Mouse (Mus musculus) hindbrain, embryonic 12.5 days (tissue): ENCODE results near the gene Pld4. TPM values are rescaled to one million over a fixed set of nuclear protein-coding genes. Genes with fewer than 3 reads are reported as not detected.
A peak's percentile ranks its signal among the peaks of the same experiment; 100 is the strongest.

ENCODE experiments used
- ATAC-seq: fragments of 200-750 bp; cut with Nextera tagmentation; 2 replicates; pipeline ENCODE4 v1.8.0; 2017; ENCODE audit warnings: moderate TSS enrichment; ENCODE audit not compliant: low FRiP score
- H3K27ac ChIP-seq: fragments of 300-500 bp; sonication (generic); 2 replicates; pipeline ENCODE4 v1.5.1; 2016; ENCODE audit warnings: mild to moderate bottlenecking
- H3K27me3 ChIP-seq: fragments of 300-500 bp; sonication (generic); 2 replicates; pipeline ENCODE4 v1.6.1; 2016; ENCODE audit warnings: mild to moderate bottlenecking
- H3K36me3 ChIP-seq: fragments of 300-500 bp; sonication (generic); 2 replicates; pipeline ENCODE4 v1.6.1; 2016; ENCODE audit warnings: mild to moderate bottlenecking
- H3K4me1 ChIP-seq: fragments of 300-500 bp; sonication (generic); 2 replicates; pipeline ENCODE4 v1.6.1; 2016
- H3K4me2 ChIP-seq: fragments of 300-500 bp; sonication (generic); replicated peaks from 2 replicates; pipeline ENCODE4 v1.6.1; 2016; ENCODE audit warnings: mild to moderate bottlenecking
- H3K4me3 ChIP-seq: fragments of 300-500 bp; sonication (generic); 2 replicates; pipeline ENCODE4 v1.5.1; 2016; ENCODE audit warnings: mild to moderate bottlenecking
- H3K9ac ChIP-seq: fragments of 300-500 bp; sonication (generic); 2 replicates; pipeline ENCODE4 v1.6.1; 2016; ENCODE audit warnings: mild to moderate bottlenecking, moderate library complexity
- H3K9me3 ChIP-seq: fragments of 300-500 bp; sonication (generic); replicated peaks from 2 replicates; pipeline ENCODE4 v1.6.1; 2016; ENCODE audit warnings: mild to moderate bottlenecking
- WGBS: fragments of 180-500 bp; shearing (Covaris S2); methylation state at CpG from one replicate; pipeline ENCODE4 v1.1.7; 2016; 5-methylcytosine and 5-hydroxymethylcytosine counted together
- polyA plus RNA-seq: library from polyadenylated mRNA; unstranded; fragments of >200 nt; fragmentation: Nextera tagmentation; extraction: Ambion mirVana; gene quantifications from 2 replicates; pipeline ENCODE4 v1.2.1, GENCODE M21; 2016

Gene Pld4
- polyA plus RNA-seq, 1 experiment from 2014 or later, result 5.0 TPM

DNA sequence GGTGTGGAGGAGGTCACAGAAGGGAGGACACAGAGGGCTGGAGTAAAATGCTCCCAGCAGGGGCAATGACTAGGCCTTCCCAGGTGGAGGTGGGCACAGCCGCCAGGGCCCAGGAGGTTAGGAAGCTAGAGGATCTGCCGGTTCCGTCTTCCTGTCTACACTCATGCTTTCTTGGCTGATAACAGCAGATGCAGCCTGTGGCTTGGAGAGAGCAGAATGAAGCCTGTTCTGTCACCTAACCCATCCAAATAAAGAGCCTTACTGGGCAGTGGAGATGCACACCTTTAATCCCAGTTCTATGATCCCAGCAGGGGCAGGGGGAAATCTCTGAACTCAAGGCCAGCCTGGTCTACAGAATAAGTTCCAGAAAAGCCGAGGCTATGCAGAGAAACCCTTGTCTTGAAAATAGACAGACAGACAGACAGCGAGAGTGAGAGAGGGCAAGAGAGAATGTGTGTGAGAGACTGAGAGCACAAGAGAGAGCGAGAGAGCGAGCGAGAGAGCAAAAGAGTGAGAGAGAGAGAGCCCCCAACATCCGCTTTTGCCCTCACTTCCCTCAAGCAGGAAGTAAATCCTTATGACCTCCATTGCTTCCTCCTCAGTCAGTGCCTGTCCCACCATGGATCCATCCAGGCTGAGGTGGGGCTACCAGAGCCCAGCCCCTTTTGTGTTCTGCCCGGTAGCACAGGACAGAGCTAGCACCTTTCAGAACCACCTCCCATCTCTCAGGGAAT, 38.9 kb downstream of the Pld4 start:
- no peak overlapping the region for H3K9ac ChIP-seq
- no peaks in the 10 kb centered on the region for H3K36me3 ChIP-seq
- WGBS, result 84% methylated on average over 10 of the region's 10 CpGs
- ATAC-seq, result no peak
- H3K4me3 ChIP-seq, result no peak overlapping the region
- H3K27me3 ChIP-seq, result peaks cover 47% of the 10 kb centered on the region
- no peak overlapping the region for H3K27ac ChIP-seq
- H3K4me2 ChIP-seq, result no peak overlapping the region
- H3K9me3 ChIP-seq, result no peaks in the 10 kb centered on the region
- peaks cover 35% of the 10 kb centered on the region for H3K4me1 ChIP-seq

DNA sequence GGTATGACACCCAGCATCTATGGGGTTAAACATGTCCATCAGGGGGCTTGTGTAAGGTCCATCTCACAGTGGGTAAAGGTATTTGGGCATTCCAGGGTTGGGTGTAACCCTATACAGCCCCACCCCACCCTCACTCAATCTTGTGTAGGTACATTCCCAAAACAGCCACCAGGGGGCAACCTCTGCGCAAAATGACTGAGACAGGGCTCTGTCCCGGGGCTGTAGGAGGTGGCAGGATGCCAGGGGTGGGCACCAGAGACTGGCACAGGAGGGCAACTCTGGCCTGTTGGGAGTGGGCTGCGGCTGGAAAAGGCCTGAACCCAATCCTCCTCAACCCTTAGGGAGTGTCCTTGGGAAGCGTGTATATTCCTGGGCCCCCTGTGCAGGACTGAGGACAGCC, 40.0 kb downstream of the Pld4 start:
- WGBS, result 12% methylated on average over 4 of the region's 4 CpGs

DNA sequence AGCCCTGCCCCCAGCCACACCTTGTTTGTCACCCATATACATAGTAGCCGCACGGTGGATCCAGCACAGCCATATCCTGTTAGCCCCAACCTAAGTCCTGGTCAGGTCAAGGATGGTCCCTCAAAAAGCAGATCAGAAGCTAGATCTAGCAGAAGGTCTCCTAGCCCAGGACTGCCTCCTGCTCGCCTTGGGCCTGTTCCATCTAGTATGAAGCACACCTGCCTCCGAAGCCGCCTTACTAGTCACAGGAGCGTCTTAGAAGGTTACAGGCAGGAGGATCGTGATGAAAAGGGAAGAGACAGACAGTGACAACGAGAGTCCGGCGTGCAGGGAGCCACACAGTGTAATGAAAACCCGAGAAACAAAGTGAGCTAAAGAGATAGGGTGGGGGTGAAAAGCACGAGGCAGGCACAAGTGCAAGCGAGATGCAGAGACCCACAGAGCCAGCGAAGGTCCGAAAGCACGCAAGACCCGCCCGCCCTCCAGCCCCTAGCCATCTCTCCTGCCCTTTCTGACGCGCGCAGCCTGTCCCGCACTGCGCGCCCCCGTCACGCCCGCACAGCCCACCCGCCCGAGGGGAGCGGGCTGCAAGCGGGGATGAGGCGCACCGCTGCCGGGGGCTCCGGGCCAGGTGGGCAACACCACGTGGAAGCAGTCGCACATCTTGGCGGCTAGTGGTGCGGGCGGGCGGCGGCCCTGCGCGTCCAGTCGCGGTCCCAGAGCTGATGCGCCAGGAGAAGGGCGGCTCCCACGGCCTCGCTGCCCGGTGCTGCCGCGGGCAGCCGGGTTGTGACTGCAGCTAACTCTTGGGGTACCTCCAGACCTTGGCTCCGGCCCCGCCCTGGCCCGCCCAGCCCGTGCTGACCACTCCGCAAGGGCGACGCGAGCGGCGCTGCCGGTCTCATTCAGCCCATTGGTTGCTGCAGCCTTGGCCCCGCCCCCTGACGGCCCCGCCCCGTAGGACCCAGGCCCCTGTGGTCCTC, 41.7 kb downstream of the Pld4 start, which contains the start of gene Ahnak2:
Gene Ahnak2, minus strand, starts transcription at position 794 of the 983 bp plus-strand sequence.
- Histone ChIP-seq H3K27me3 (peaks cover 61% of the 10 kb centered on the region), H3K4me3 (peak within 1 kb of the TSS; percentile 66), H3K4me1 (peaks cover 29% of the 10 kb centered on the region), H3K27ac (no peak within 1 kb of the TSS), H3K4me2 (peak within 1 kb of the TSS; percentile 100), H3K36me3 (no peaks in the 10 kb centered on the region), H3K9ac (peak within 1 kb of the TSS; percentile 74), H3K9me3 (no peaks in the 10 kb centered on the region)
- 5% methylated on average over 56 of the region's 69 CpGs for WGBS
- peak; percentile 59 for ATAC-seq

More for the DNA sequence above, 40.0 kb downstream of the Pld4 start:
- H3K9ac ChIP-seq, result no peak overlapping the region
- H3K4me3 ChIP-seq, result no peak overlapping the region
- H3K27ac ChIP-seq, result no peak overlapping the region
- peak; percentile 47; the same call in 1 of the 2 replicates for ATAC-seq
- H3K9me3 ChIP-seq, result no peaks in the 10 kb centered on the region
- no peaks in the 10 kb centered on the region for H3K36me3 ChIP-seq
- peaks cover 50% of the 10 kb centered on the region for H3K27me3 ChIP-seq
- no peak overlapping the region for H3K4me2 ChIP-seq
- H3K4me1 ChIP-seq, result peaks cover 34% of the 10 kb centered on the region

DNA sequence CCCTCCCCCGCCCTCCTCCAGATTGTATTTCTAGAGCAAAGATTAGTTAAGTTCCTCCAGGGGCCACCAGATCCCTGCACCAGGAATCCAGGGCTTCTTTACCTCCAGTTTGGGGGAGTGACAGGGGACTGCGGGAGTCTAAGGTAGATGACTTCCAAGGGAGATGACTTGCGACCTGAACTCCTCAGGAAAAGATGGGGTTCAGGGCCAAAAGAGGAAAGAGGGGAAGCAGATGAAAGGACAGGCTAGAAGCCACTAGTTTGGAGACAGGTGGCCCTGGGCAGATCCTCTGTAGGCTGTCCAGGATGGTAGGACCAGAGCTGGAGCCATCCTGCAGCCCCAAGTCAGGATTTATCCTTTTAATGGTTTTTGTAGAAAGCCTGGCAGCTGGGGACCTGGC, 42.5 kb downstream of the Pld4 start:
- Histone ChIP-seq H3K36me3 (no peaks in the 10 kb centered on the region), H3K9me3 (no peaks in the 10 kb centered on the region), H3K4me3 (peak overlapping the region; percentile 66; the same call in 1 of the 2 replicates), H3K27me3 (peaks cover 59% of the 10 kb centered on the region), H3K27ac (no peak overlapping the region), H3K4me2 (peak overlapping the region; percentile 100), H3K4me1 (peaks cover 24% of the 10 kb centered on the region), H3K9ac (no peak overlapping the region; the same call in 1 of the 2 replicates)
- ATAC-seq, result no peak
- WGBS, result 20% methylated on average over 3 of the region's 3 CpGs

DNA sequence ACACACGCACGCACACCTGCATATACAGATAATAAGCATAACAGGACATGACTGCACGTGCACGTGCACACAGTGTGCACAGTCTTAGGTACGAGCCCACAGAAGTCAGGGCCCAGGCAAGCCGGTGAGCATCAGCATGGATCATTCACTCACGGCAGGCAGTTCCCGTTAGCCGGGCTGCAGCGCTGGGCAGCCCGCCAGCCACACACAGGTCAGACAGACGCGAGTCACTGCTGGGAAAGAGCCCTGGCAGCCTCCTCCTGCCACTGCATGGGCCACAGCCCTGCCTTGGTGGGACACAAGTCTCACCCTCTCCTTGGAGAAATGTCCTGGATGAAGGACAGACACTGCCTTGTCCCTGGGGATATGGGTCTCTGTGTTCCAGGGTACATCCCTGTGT, 43.6 kb downstream of the Pld4 start:
- no peak overlapping the region for H3K4me3 ChIP-seq
- no peak for ATAC-seq
- H3K9ac ChIP-seq, result no peak overlapping the region; the same call in 1 of the 2 replicates
- peaks cover 30% of the 10 kb centered on the region for H3K4me1 ChIP-seq
- H3K36me3 ChIP-seq, result no peaks in the 10 kb centered on the region
- 57% methylated on average over 13 of the region's 13 CpGs for WGBS
- H3K27ac ChIP-seq, result no peak overlapping the region
- no peak overlapping the region for H3K4me2 ChIP-seq
- peaks cover 54% of the 10 kb centered on the region for H3K27me3 ChIP-seq
- H3K9me3 ChIP-seq, result no peaks in the 10 kb centered on the region

DNA sequence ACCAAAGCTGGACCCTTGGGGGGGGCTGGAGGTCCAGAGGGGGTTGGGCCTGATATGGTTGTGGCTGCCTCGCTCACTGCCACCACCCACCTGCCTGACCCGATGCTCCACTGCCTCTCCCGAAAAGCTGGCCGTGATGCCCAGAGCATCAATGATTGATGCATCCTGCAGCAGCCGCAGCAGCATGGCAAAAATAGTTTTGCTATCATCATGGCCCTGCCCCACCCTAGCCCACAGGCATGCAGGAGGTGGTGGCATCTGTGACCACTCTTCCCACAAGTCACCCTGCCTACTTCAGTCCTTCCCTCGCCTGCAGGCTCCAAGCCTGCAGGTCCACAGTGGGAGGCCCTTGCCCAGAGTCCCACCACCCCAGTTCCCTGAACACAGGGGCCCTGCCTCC, 45.6 kb downstream of the Pld4 start:
- Histone ChIP-seq H3K9me3 (no peaks in the 10 kb centered on the region), H3K27me3 (peaks cover 40% of the 10 kb centered on the region), H3K4me1 (peaks cover 37% of the 10 kb centered on the region), H3K4me3 (no peak overlapping the region), H3K4me2 (no peak overlapping the region), H3K27ac (no peak overlapping the region), H3K9ac (no peak overlapping the region), H3K36me3 (no peaks in the 10 kb centered on the region)
- no peak for ATAC-seq
- WGBS, result 71% methylated on average over 6 of the region's 6 CpGs

DNA sequence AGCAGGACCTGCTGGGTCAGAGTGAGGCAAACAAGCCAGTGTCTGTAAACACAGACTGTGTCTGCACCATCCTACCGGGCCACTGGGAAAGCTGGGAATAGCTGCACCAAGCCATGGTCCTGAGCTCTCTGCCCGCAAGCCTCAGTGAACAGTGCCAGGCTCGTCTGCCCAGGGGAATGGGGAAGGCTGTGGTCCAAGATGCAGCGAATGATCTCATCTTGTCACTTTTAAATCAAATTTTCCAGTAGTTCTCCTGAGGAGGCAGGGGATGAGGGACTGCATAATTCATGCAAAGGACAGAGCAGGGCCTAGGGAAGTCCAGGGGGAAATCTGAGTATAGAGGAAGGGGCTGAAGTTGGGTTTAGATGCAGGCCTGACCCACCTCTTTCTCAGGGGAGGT, 47.3 kb downstream of the Pld4 start:
- Histone ChIP-seq H3K36me3 (peaks cover 4% of the 10 kb centered on the region; the same call in 1 of the 2 replicates), H3K9ac (peak overlapping the region; percentile 62), H3K4me1 (peaks cover 23% of the 10 kb centered on the region), H3K4me2 (peak overlapping the region; percentile 99; the same call in 1 of the 2 replicates), H3K27ac (no peak overlapping the region), H3K4me3 (peak overlapping the region; percentile 72; the same call in 1 of the 2 replicates), H3K9me3 (no peaks in the 10 kb centered on the region), H3K27me3 (peaks cover 23% of the 10 kb centered on the region)
- no peak for ATAC-seq
- WGBS, result 87% methylated on average over 4 of the region's 4 CpGs

DNA sequence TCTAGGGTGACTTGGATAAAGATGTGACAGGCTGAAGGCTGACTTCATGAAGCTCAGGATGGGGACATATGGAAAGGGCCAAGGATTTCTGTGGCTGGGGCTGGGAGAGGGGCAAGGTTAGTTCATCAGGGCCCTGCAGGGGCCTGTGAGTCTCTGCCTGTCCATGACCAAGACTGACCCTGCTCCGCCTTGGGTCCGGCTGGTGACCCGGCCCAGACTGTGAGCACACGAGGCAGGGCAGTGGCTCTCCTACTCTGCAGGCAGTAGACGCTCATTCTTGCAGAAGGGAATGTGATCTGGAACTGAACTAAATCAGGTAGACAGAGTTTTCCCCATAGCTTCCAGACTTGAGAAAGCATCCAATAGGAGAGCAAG, 47.7 kb downstream of the Pld4 start:
- peak overlapping the region; percentile 99 for H3K4me2 ChIP-seq
- peak overlapping the region; percentile 75 for H3K27ac ChIP-seq
- peak overlapping the region; percentile 72 for H3K4me3 ChIP-seq
- peaks cover 8% of the 10 kb centered on the region for H3K36me3 ChIP-seq
- WGBS, result 66% methylated on average over 5 of the region's 5 CpGs
- H3K9me3 ChIP-seq, result no peaks in the 10 kb centered on the region
- peak; percentile 41 for ATAC-seq
- H3K27me3 ChIP-seq, result peaks cover 19% of the 10 kb centered on the region
- peak overlapping the region; percentile 62 for H3K9ac ChIP-seq
- H3K4me1 ChIP-seq, result peaks cover 22% of the 10 kb centered on the region

DNA sequence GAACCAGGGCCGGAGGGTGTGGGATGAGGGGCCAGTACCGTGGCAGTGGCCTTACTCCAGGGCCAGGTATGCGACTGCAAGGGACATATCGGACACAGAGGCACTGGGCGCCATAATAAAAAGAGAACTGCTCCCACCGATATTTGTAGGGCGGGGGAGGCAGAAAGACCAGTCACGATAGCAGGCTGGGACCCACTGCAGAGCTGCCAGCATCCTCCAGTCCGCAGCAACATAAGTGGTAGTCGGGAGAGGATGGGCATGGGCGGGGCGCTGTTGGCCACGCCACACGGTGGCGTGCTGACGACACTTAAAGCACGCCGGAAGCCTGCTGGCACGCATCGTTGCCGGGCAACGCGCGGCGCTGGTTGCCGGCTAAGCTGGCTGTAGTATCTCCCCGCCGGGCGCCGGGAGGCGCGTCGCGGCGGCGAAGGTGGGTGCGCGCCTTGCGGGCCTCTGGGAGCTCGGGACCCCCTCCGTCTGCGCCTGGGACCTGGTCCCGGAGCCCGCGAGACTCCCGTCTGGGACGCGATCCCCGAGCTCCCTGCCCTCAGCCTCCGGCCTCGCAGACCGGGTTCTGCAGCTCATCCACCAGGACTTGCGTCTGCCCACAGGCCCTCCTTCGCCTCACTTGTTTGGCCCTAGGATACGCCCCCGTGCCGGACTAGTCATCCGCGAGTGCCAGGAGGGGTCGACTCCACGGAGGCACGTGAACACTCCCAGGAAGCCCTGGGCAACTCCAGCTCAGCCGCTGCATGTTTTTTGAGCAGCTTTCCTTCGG, 48.3 kb downstream of the Pld4 start, which contains the start of gene Clba1:
Gene Clba1, plus strand, starts transcription at position 351 of the 778 bp plus-strand sequence.
- Histone ChIP-seq H3K36me3 (peaks cover 14% of the 10 kb centered on the region), H3K27me3 (peaks cover 19% of the 10 kb centered on the region), H3K9me3 (no peaks in the 10 kb centered on the region), H3K27ac (peak within 1 kb of the TSS; percentile 75), H3K4me1 (peaks cover 22% of the 10 kb centered on the region), H3K9ac (peak within 1 kb of the TSS; percentile 80), H3K4me2 (peak within 1 kb of the TSS; percentile 99), H3K4me3 (peak within 1 kb of the TSS; percentile 72)
- peak; percentile 94 for ATAC-seq
- WGBS, result 2% methylated on average over 58 of the region's 64 CpGs

DNA sequence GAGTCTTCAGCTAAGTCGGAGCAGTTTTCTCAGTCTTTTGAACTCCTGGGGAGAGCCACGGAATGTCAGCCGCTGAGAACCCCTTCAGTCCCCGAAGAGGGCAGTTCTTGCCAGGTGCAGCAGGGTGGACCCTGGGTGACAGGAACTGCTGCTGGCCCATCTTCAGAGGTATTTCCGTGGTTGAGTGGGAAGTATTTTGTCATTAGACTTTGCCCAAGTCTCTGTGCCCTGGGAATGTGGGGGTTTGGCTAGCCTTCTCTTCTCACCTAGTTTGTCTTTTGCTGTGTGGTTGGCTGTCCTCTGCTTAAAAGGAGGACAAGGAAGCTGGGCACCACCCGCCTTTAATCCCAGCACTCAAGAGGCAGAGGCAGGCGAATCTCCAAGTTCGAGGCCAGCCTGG, 49.2 kb downstream of the Pld4 start:
- WGBS, result 21% methylated on average over 8 of the region's 8 CpGs
- peak overlapping the region; percentile 80 for H3K9ac ChIP-seq
- ATAC-seq, result no peak

DNA sequence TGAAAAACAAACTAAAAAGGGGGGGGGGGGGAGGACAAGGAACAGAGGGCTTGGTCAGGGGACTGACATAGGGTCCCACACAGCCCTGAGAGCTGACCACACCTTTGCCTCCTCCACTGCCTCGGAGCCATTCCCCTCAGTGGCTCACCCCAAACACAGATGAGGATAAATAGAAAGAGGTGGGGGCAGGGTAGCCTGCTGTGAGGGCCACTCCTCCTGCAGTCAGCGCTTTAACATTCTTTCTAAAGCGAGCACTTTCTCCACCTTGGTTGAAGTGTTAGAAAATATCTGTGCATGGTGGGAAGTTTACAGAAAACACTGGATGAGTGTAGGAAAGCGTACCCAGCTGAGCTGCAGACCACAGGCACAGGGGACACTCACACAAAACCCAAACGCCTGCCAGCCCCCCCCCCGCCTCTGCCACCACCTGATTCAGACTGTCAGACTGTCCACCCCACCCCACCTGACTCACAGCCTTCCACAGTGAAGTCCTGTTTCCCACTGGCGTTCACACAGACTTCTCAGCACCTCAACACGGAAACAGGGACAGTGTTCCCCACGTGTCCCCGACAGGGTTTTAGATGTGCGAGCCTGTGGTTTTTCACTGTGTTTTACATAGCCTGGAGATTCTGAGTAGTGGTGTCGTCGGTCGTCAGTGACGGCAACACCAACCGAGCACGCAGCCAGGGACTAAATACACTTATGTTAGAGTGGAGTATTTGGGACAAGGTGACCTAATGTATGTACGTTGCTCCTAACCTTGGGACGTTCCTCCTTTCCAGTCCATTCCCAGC, 49.8 kb downstream of the Pld4 start:
- Histone ChIP-seq H3K27ac (no peak overlapping the region), H3K9ac (peak overlapping the region; percentile 41; the same call in 1 of the 2 replicates), H3K27me3 (peaks cover 19% of the 10 kb centered on the region; the same call in 1 of the 2 replicates), H3K36me3 (peaks cover 25% of the 10 kb centered on the region), H3K4me1 (peaks cover 22% of the 10 kb centered on the region), H3K4me2 (peak overlapping the region; percentile 99), H3K9me3 (no peaks in the 10 kb centered on the region), H3K4me3 (peak overlapping the region; percentile 72; the same call in 1 of the 2 replicates)
- WGBS, result 67% methylated on average over 19 of the region's 19 CpGs
- ATAC-seq, result no peak

More for the DNA sequence above, 49.2 kb downstream of the Pld4 start:
- H3K4me1 ChIP-seq, result peaks cover 22% of the 10 kb centered on the region
- peak overlapping the region; percentile 99 for H3K4me2 ChIP-seq
- H3K36me3 ChIP-seq, result peaks cover 22% of the 10 kb centered on the region
- H3K27ac ChIP-seq, result no peak overlapping the region
- peaks cover 19% of the 10 kb centered on the region; the same call in 1 of the 2 replicates for H3K27me3 ChIP-seq
- peak overlapping the region; percentile 72 for H3K4me3 ChIP-seq
- no peaks in the 10 kb centered on the region for H3K9me3 ChIP-seq
